Mouse (Mus musculus): ENCODE results near the gene Shc1. TPM values are rescaled to one million over a fixed set of nuclear protein-coding genes. Genes with fewer than 3 reads are reported as not detected.
A peak's percentile ranks its signal among the peaks of the same experiment; 100 is the strongest.
"Not testable (repeated sequence)": the region's sequence is repeated elsewhere in the genome, so short reads cannot be mapped to it uniquely, and the experiment has no call there.

Gene Shc1
- polyA plus RNA-seq, 1 experiment from 2014 or later, result 108 TPM

GRCm38 (mm10) chr3:89421810-89422473 lies 3.7 kb downstream of the Shc1 start:
- peaks cover 53% of the 10 kb centered on the region for H3K4me1 ChIP-seq
- 5% methylated on average over 22 of the region's 22 CpGs for WGBS
- ATAC-seq (ENCODE audit: insufficient number of reproducible peaks, low FRiP score, low TSS enrichment, low read depth), result no peak

GRCm38 (mm10) chr3:89422556-89423205 lies 4.4 kb downstream of the Shc1 start:
- Histone ChIP-seq H3K4me2 (peak overlapping the region; percentile 70), H3K9ac (0 out of 2 replicates have a peak overlapping the region, but pooled peaks have one; percentile 20), H3K27me3 (no peaks in the 10 kb centered on the region), H3K4me3 (peak overlapping the region; percentile 65), H3K9me3 (no peaks in the 10 kb centered on the region), H3K27ac (peak overlapping the region; percentile 22; the same call in 1 of the 2 replicates), H3K36me3 (peaks cover 40% of the 10 kb centered on the region), H3K4me1 (peaks cover 48% of the 10 kb centered on the region)
- no peak for ATAC-seq (ENCODE audit: insufficient number of reproducible peaks, low FRiP score, low TSS enrichment, low read depth)
- WGBS, result 76% methylated on average over 6 of the region's 6 CpGs

More at GRCm38 (mm10) chr3:89421810-89422473, 3.7 kb downstream of the Shc1 start:
- Histone ChIP-seq H3K36me3 (peaks cover 33% of the 10 kb centered on the region), H3K4me3 (peak overlapping the region; percentile 65), H3K27me3 (no peaks in the 10 kb centered on the region), H3K9ac (peak overlapping the region; percentile 50), H3K27ac (peak overlapping the region; percentile 97), H3K4me2 (peak overlapping the region; percentile 70), H3K9me3 (no peaks in the 10 kb centered on the region)

- 83% methylated on average over 5 of the region's 5 CpGs for WGBS
- H3K36me3 ChIP-seq, result peaks cover 48% of the 10 kb centered on the region
- 0 out of 2 replicates have a peak overlapping the region, but pooled peaks have one; percentile 14 for H3K9ac ChIP-seq
- H3K27ac ChIP-seq, result no peak overlapping the region
- no peak overlapping the region for H3K4me3 ChIP-seq
- H3K9me3 ChIP-seq, result no peaks in the 10 kb centered on the region
- no peaks in the 10 kb centered on the region for H3K27me3 ChIP-seq
- H3K4me1 ChIP-seq, result peaks cover 47% of the 10 kb centered on the region
- no peak overlapping the region for H3K4me2 ChIP-seq
- no peak for ATAC-seq (ENCODE audit: insufficient number of reproducible peaks, low FRiP score, low TSS enrichment, low read depth)
Measured at GRCm38 (mm10) chr3:89424416-89425140, 6.3 kb downstream of the Shc1 start.

GRCm38 (mm10) chr3:89425141-89425525 lies 6.9 kb downstream of the Shc1 start:
- H3K9me3 ChIP-seq, result no peaks in the 10 kb centered on the region
- H3K9ac ChIP-seq, result no peak overlapping the region
- no peak for ATAC-seq (ENCODE audit: insufficient number of reproducible peaks, low FRiP score, low TSS enrichment, low read depth)
- H3K4me3 ChIP-seq, result no peak overlapping the region
- no peaks in the 10 kb centered on the region for H3K27me3 ChIP-seq
- no peak overlapping the region for H3K4me2 ChIP-seq
- peaks cover 44% of the 10 kb centered on the region for H3K4me1 ChIP-seq
- WGBS, result 84% methylated on average over 5 of the region's 5 CpGs
- H3K27ac ChIP-seq, result no peak overlapping the region
- peaks cover 48% of the 10 kb centered on the region for H3K36me3 ChIP-seq

- H3K4me1 ChIP-seq, result peaks cover 39% of the 10 kb centered on the region
- H3K4me3 ChIP-seq, result no peak overlapping the region
- H3K36me3 ChIP-seq, result peaks cover 48% of the 10 kb centered on the region
- H3K9ac ChIP-seq, result no peak overlapping the region
- no peak overlapping the region for H3K4me2 ChIP-seq
- H3K27ac ChIP-seq, result no peak overlapping the region
- no peak for ATAC-seq (ENCODE audit: insufficient number of reproducible peaks, low FRiP score, low TSS enrichment, low read depth)
- no peaks in the 10 kb centered on the region for H3K27me3 ChIP-seq
- no peaks in the 10 kb centered on the region for H3K9me3 ChIP-seq
- WGBS, result 92% methylated on average over 4 of the region's 4 CpGs
Measured at GRCm38 (mm10) chr3:89425876-89426275, 7.6 kb downstream of the Shc1 start.

GRCm38 (mm10) chr3:89429021-89429420 lies 10.8 kb downstream of the Shc1 start:
- peaks cover 62% of the 10 kb centered on the region for H3K36me3 ChIP-seq
- 93% methylated on average over 7 of the region's 7 CpGs for WGBS
- not testable (repeated sequence) for H3K27me3 ChIP-seq; H3K4me3 ChIP-seq; H3K9ac ChIP-seq; H3K4me2 ChIP-seq; H3K9me3 ChIP-seq; ATAC-seq (ENCODE audit: insufficient number of reproducible peaks, low FRiP score, low TSS enrichment, low read depth); H3K27ac ChIP-seq
- H3K4me1 ChIP-seq, result peaks cover 30% of the 10 kb centered on the region

- no peaks in the 10 kb centered on the region for H3K9me3 ChIP-seq
- peaks cover 53% of the 10 kb centered on the region for H3K36me3 ChIP-seq
- 2% methylated on average over 68 of the region's 68 CpGs for WGBS
Measured at GRCm38 (mm10) chr3:89430171-89431159, 12.2 kb downstream of the Shc1 start, which contains the start of gene Pygo2. Pygo2 (plus strand) TSS chr3:89430214.

GRCm38 (mm10) chr3:89432606-89433005 lies 14.4 kb downstream of the Shc1 start:
- no peak overlapping the region for H3K4me3 ChIP-seq
- ATAC-seq (ENCODE audit: insufficient number of reproducible peaks, low FRiP score, low TSS enrichment, low read depth), result no peak
- peaks cover 43% of the 10 kb centered on the region for H3K4me1 ChIP-seq
- H3K27me3 ChIP-seq, result no peaks in the 10 kb centered on the region
- no peak overlapping the region for H3K4me2 ChIP-seq
- peaks cover 34% of the 10 kb centered on the region for H3K36me3 ChIP-seq
- H3K27ac ChIP-seq, result no peak overlapping the region
- no peak overlapping the region for H3K9ac ChIP-seq
- WGBS, result 93% methylated on average over 8 of the region's 8 CpGs
- H3K9me3 ChIP-seq, result no peaks in the 10 kb centered on the region

More at GRCm38 (mm10) chr3:89430171-89431159, 12.2 kb downstream of the Shc1 start, which contains the start of gene Pygo2:
- Histone ChIP-seq H3K27me3 (no peaks in the 10 kb centered on the region), H3K9ac (peak within 1 kb of the TSS; percentile 98), H3K4me2 (peak within 1 kb of the TSS; percentile 70), H3K27ac (peak within 1 kb of the TSS; percentile 95), H3K4me3 (peak within 1 kb of the TSS; percentile 99), H3K4me1 (peaks cover 32% of the 10 kb centered on the region)
- ATAC-seq (ENCODE audit: insufficient number of reproducible peaks, low FRiP score, low TSS enrichment, low read depth), result peak; percentile 97

- Histone ChIP-seq H3K9ac (no peak overlapping the region), H3K27ac (peak overlapping the region; percentile 44; the same call in 1 of the 2 replicates), H3K4me1 (peaks cover 43% of the 10 kb centered on the region), H3K36me3 (peaks cover 26% of the 10 kb centered on the region), H3K27me3 (no peaks in the 10 kb centered on the region), H3K4me3 (no peak overlapping the region), H3K9me3 (no peaks in the 10 kb centered on the region), H3K4me2 (no peak overlapping the region)
- WGBS, result 75% methylated on average over 11 of the region's 11 CpGs
- ATAC-seq (ENCODE audit: insufficient number of reproducible peaks, low FRiP score, low TSS enrichment, low read depth), result no peak
Measured at GRCm38 (mm10) chr3:89434532-89434931, 16.3 kb downstream of the Shc1 start.

GRCm38 (mm10) chr3:89435041-89435440 lies 16.8 kb downstream of the Shc1 start:
- no peaks in the 10 kb centered on the region for H3K9me3 ChIP-seq
- 57% methylated on average over 7 of the region's 7 CpGs for WGBS
- H3K4me1 ChIP-seq, result peaks cover 42% of the 10 kb centered on the region
- H3K36me3 ChIP-seq, result peaks cover 29% of the 10 kb centered on the region
- H3K27me3 ChIP-seq, result no peaks in the 10 kb centered on the region
- no peak overlapping the region for H3K9ac ChIP-seq
- H3K27ac ChIP-seq, result peak overlapping the region; percentile 44; the same call in 1 of the 2 replicates
- H3K4me2 ChIP-seq, result no peak overlapping the region
- no peak for ATAC-seq (ENCODE audit: insufficient number of reproducible peaks, low FRiP score, low TSS enrichment, low read depth)
- H3K4me3 ChIP-seq, result no peak overlapping the region

All from limb, embryonic 15.5 days (tissue).